Comparison of ENCODE assay signal across 16 mouse cellular contexts in genomic region chr4:137879383-137880156, GRCm38 (mm10). TPM values are rescaled to one million over a fixed set of nuclear protein-coding genes. Genes with fewer than 3 reads are reported as not detected.
A peak's percentile ranks its signal among the peaks of the same experiment; 100 is the strongest.
DNase-seq lines count a peak whose midpoint lies in the region; ATAC-seq and TF ChIP-seq lines count a peak whose summit lies in the region.
"Had no signal": no experiment of that assay in that cellular context is flagged by ENCODE, and none has a peak within 500 bp of the region (broad histone marks: within the 10 kb centered on the region; RNA-seq: fewer than 3 reads in every experiment).

No protein-coding gene starts in this region.

- no peak overlapping the region for H3K4me3 ChIP-seq in hindbrain, embryonic 10.5 days
- no peak overlapping the region for H3K4me3 ChIP-seq in hindbrain, embryonic 12.5 days
- H3K4me3 ChIP-seq in embryonic facial prominence, embryonic 12.5 days: no peak overlapping the region
- no peak overlapping the region for H3K4me3 ChIP-seq in macrophage (ENCODE audit: inconsistent target)
- no peak overlapping the region for H3K4me3 ChIP-seq in heart, adult 2 months
- H3K4me3 ChIP-seq: forebrain, embryonic 13.5 days; heart, embryonic 13.5 days; midbrain, embryonic 15.5 days had no signal

- no peak for TF ChIP-seq EP300 in heart, adult 2 months (IDR thresholded peaks at IDR 0.05; ENCODE audit: insufficient read depth, low read depth, low read length)

- H3K27ac ChIP-seq in hindbrain, embryonic 10.5 days: peak overlapping the region; percentile 1; the same call in 1 of the 2 replicates
- no peak overlapping the region for H3K27ac ChIP-seq in hindbrain, embryonic 12.5 days
- peak overlapping the region; percentile 59; the same call in 1 of the 2 replicates for H3K27ac ChIP-seq in embryonic facial prominence, embryonic 12.5 days
- peak overlapping the region; percentile 36 for H3K27ac ChIP-seq in macrophage
- no peak overlapping the region for H3K27ac ChIP-seq in heart, adult 2 months
- H3K27ac ChIP-seq: forebrain, embryonic 13.5 days; heart, embryonic 13.5 days; hindbrain, postnatal 0 days; kidney, postnatal 0 days; midbrain, embryonic 15.5 days had no signal

- WGBS in hindbrain, embryonic 10.5 days: 79% methylated on average over 8 of the region's 8 CpGs
- WGBS in hindbrain, embryonic 12.5 days: 70% methylated on average over 8 of the region's 8 CpGs
- 75% methylated on average over 8 of the region's 8 CpGs for WGBS in embryonic facial prominence, embryonic 12.5 days
- WGBS in macrophage (ENCODE audit: missing documents): 56% methylated on average over 8 of the region's 8 CpGs
- WGBS in heart, adult 2 months: 79% methylated on average over 8 of the region's 8 CpGs

- H3K79me2 ChIP-seq in macrophage (ENCODE audit: inconsistent target): peaks cover 10% of the 10 kb centered on the region; the same call in 1 of the 2 replicates
- H3K79me2 ChIP-seq in heart, adult 2 months (replicated peaks; ENCODE audit: control insufficient read depth, insufficient read depth, low read length): no peaks in the 10 kb centered on the region

- ATAC-seq in hindbrain, embryonic 12.5 days (ENCODE audit: low FRiP score): no peak
- ATAC-seq in embryonic facial prominence, embryonic 12.5 days (ENCODE audit: insufficient number of reproducible peaks, insufficient read depth, low FRiP score, low TSS enrichment): no peak
- ATAC-seq: forebrain, embryonic 13.5 days; hindbrain, postnatal 0 days; midbrain, embryonic 15.5 days; Patski had no signal

- no peak for TF ChIP-seq CTCF in heart, adult 2 months (IDR thresholded peaks at IDR 0.05)

- intact Hi-C loops in heart, adult 2 months (cut with DNase I): no loop called here

- no peak for DNase-seq in hindbrain, embryonic 10.5 days (ENCODE audit: low spot score)
- DNase-seq in Muller cell, postnatal 12 days (ENCODE audit: inconsistent ontology term): peak; percentile 37
- DNase-seq in thymus, postnatal 36 days: no peak
- no peak for DNase-seq in heart, adult 2 months
- no peak for DNase-seq in spleen, adult 12 weeks (ENCODE audit: low spot score)
- DNase-seq: cerebellum, adult 8-10 months; lung, postnatal 10 days had no signal

- no peak overlapping the region for H3K4me2 ChIP-seq in hindbrain, embryonic 12.5 days (replicated peaks)
- H3K4me2 ChIP-seq in embryonic facial prominence, embryonic 12.5 days (replicated peaks): no peak overlapping the region
- H3K4me2 ChIP-seq: forebrain, embryonic 13.5 days; heart, embryonic 13.5 days; midbrain, embryonic 15.5 days had no signal

- peaks cover 93% of the 10 kb centered on the region for H3K4me1 ChIP-seq in hindbrain, embryonic 10.5 days (replicated peaks)
- H3K4me1 ChIP-seq in hindbrain, embryonic 12.5 days: peaks cover 52% of the 10 kb centered on the region
- peaks cover 60% of the 10 kb centered on the region for H3K4me1 ChIP-seq in embryonic facial prominence, embryonic 12.5 days
- peaks cover 1% of the 10 kb centered on the region; the same call in 1 of the 2 replicates for H3K4me1 ChIP-seq in heart, adult 2 months (ENCODE audit: control insufficient read depth, insufficient read depth, low read length)

- no peak for TF ChIP-seq POLR2A in heart, adult 2 months (IDR thresholded peaks at IDR 0.05; ENCODE audit: insufficient read depth, low read depth, low read length)

- H3K9me3 ChIP-seq in hindbrain, embryonic 10.5 days: no peaks in the 10 kb centered on the region
- no peaks in the 10 kb centered on the region for H3K9me3 ChIP-seq in hindbrain, embryonic 12.5 days (replicated peaks)
- no peaks in the 10 kb centered on the region for H3K9me3 ChIP-seq in embryonic facial prominence, embryonic 12.5 days
- H3K9me3 ChIP-seq: forebrain, embryonic 13.5 days; heart, embryonic 13.5 days; midbrain, embryonic 15.5 days had no signal

- H3K36me3 ChIP-seq in hindbrain, embryonic 10.5 days: peaks cover 7% of the 10 kb centered on the region; the same call in 1 of the 2 replicates
- H3K36me3 ChIP-seq in hindbrain, embryonic 12.5 days: no peaks in the 10 kb centered on the region
- no peaks in the 10 kb centered on the region for H3K36me3 ChIP-seq in embryonic facial prominence, embryonic 12.5 days
- H3K36me3 ChIP-seq in macrophage (ENCODE audit: inconsistent target): no peaks in the 10 kb centered on the region
- H3K36me3 ChIP-seq in heart, adult 2 months (ENCODE audit: control insufficient read depth, insufficient read depth, low read length): no peaks in the 10 kb centered on the region
- H3K36me3 ChIP-seq: heart, embryonic 13.5 days; midbrain, embryonic 15.5 days had no signal

- H3K27me3 ChIP-seq in hindbrain, embryonic 10.5 days (ENCODE audit: insufficient read depth, poor library complexity, severe bottlenecking): 0 out of 2 replicates have a peak, but pooled peaks cover 2% of the 10 kb centered on the region
- H3K27me3 ChIP-seq in hindbrain, embryonic 12.5 days: no peaks in the 10 kb centered on the region; the same call in 1 of the 2 replicates
- no peaks in the 10 kb centered on the region for H3K27me3 ChIP-seq in embryonic facial prominence, embryonic 12.5 days
- no peaks in the 10 kb centered on the region for H3K27me3 ChIP-seq in heart, adult 2 months (ENCODE audit: control insufficient read depth, insufficient read depth, low read length)
- H3K27me3 ChIP-seq: forebrain, embryonic 13.5 days; heart, embryonic 13.5 days; midbrain, embryonic 15.5 days; Patski had no signal

- no peak overlapping the region for H3K9ac ChIP-seq in hindbrain, embryonic 12.5 days
- H3K9ac ChIP-seq in embryonic facial prominence, embryonic 12.5 days: no peak overlapping the region
- H3K9ac ChIP-seq in heart, adult 2 months (ENCODE audit: low read depth, low read length): no peak overlapping the region
- H3K9ac ChIP-seq: forebrain, embryonic 13.5 days; heart, embryonic 13.5 days; midbrain, embryonic 15.5 days had no signal

RNA-seq across cellular contexts. Expression of gene Ece1, which starts 17.5 kb away (rescaled TPM):
- polyA plus RNA-seq in hindbrain, embryonic 10.5 days (2016; fragmentation: Nextera tagmentation; extraction: Ambion mirVana): 33.7 and 37.6 TPM in 2 replicates
- polyA plus RNA-seq in hindbrain, embryonic 12.5 days (2016; fragmentation: Nextera tagmentation; extraction: Ambion mirVana): 20.1 and 38.1 TPM in 2 replicates
- polyA plus RNA-seq in embryonic facial prominence, embryonic 12.5 days (2016; fragmentation: Nextera tagmentation; extraction: Ambion mirVana): 32.6 and 36.7 TPM in 2 replicates
- 100 to 1,000 TPM in 1 of 26 experiments, 10 to 100 TPM in 20, 1 to 10 TPM in 5; 4.7 to 106 (median 17.9) TPM for total RNA-seq in macrophage (2018; cell fraction: chromatin; rRNA removed)
- total RNA-seq in macrophage (2018; cell fraction: cytosol; rRNA removed): 10 to 100 TPM; 20.8 to 88.6 (median 41.4) TPM
- total RNA-seq in macrophage (2018; cell fraction: nucleus; rRNA removed): 100 to 1,000 TPM in 1 of 26 experiments, 10 to 100 TPM in 25; 26.0 to 107 (median 46.3) TPM
- 31.0 to 41.6 TPM (median 31.7 TPM) in 3 replicates for polyA plus RNA-seq in macrophage (2018)
- total RNA-seq in heart, adult 2 months (2021): 100 to 1,000 TPM; 102 to 120 TPM
- polyA plus RNA-seq in heart, adult 2 months (2012; rRNA removed): 23.3 and 27.3 TPM in 2 replicates

Comparison
In these comparisons a context has a peak if more than half of its experiments do, and no peak if none do; other contexts are left out.
1. H3K27ac ChIP-seq: peak in hindbrain, embryonic 10.5 days (single experiment), embryonic facial prominence, embryonic 12.5 days (single experiment) and macrophage (single experiment); none in hindbrain, embryonic 12.5 days (single experiment) and heart, adult 2 months (single experiment).